Mouse (Mus musculus): Measurements from ENCODE around the gene Ttll7. TPM values are rescaled to one million over a fixed set of nuclear protein-coding genes. Genes with fewer than 3 reads are reported as not detected.

Gene Ttll7
- polyA plus RNA-seq, 1 experiment = 0.08 TPM

- no peak for TF ChIP-seq FLI1 (IDR thresholded peaks at IDR 0.05; ENCODE audit: low read length)
- TF ChIP-seq GATA1 (IDR thresholded peaks at IDR 0.05; ENCODE audit: borderline replicate concordance, low read length) = no peak
- Histone ChIP-seq H3K4me3 (replicated peaks) (no peak overlapping the region), H3K27me3 (replicated peaks) (peaks cover 26% of the 10 kb centered on the region), H3K4me1 (peaks cover 14% of the 10 kb centered on the region), H3K9me3 (no peaks in the 10 kb centered on the region), H3K36me3 (replicated peaks; ENCODE audit: low read length) (no peaks in the 10 kb centered on the region)
Measured at GRCm38 (mm10) chr3:146849360-146849759, 2.8 kb upstream of the Ttll7 start.

- Histone ChIP-seq H3K36me3 (replicated peaks; ENCODE audit: low read length) (no peaks in the 10 kb centered on the region), H3K27me3 (replicated peaks) (peaks cover 24% of the 10 kb centered on the region), H3K9me3 (no peaks in the 10 kb centered on the region), H3K4me1 (peaks cover 10% of the 10 kb centered on the region), H3K4me3 (replicated peaks) (no peak overlapping the region)
- TF ChIP-seq FLI1 (IDR thresholded peaks at IDR 0.05; ENCODE audit: low read length) (no peak), GATA1 (IDR thresholded peaks at IDR 0.05; ENCODE audit: borderline replicate concordance, low read length) (no peak)
Measured at GRCm38 (mm10) chr3:146854473-146855087, 2.4 kb downstream of the Ttll7 start.

DNA sequence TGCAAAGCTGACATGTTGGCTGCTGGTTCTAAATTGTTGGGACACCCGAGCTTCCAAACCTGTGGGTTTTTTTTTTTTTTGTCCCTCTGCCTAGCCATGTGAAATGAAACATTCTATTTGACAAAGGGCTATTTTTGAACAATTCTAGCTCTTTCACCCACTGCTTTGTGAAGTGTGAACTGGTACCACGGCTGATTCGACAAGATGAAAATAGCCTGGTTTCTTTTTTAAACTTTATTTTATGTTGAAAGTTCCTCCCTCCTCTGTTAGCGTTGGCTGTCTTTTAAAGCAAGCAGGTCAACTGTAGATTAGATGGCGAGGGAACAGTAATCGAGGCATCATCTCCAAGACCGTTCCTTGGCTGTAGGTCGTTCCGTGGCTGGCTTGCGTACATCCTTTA is 5.2 kb downstream of the Ttll7 start:
- H3K9me3 ChIP-seq = no peaks in the 10 kb centered on the region
- peaks cover 4% of the 10 kb centered on the region for H3K4me1 ChIP-seq
- H3K36me3 ChIP-seq (replicated peaks; ENCODE audit: low read length) = no peaks in the 10 kb centered on the region
- no peak overlapping the region for H3K4me3 ChIP-seq (replicated peaks)
- TF ChIP-seq FLI1 (IDR thresholded peaks at IDR 0.05; ENCODE audit: low read length) (no peak), GATA1 (IDR thresholded peaks at IDR 0.05; ENCODE audit: borderline replicate concordance, low read length) (no peak)
- peaks cover 10% of the 10 kb centered on the region for H3K27me3 ChIP-seq (replicated peaks)

GRCm38 (mm10) chr3:146860308-146860707 is 8.1 kb downstream of the Ttll7 start:
- Histone ChIP-seq H3K9me3 (no peaks in the 10 kb centered on the region), H3K36me3 (replicated peaks; ENCODE audit: low read length) (no peaks in the 10 kb centered on the region), H3K4me3 (replicated peaks) (no peak overlapping the region), H3K4me1 (no peaks in the 10 kb centered on the region), H3K27me3 (replicated peaks) (no peaks in the 10 kb centered on the region)
- TF ChIP-seq FLI1 (IDR thresholded peaks at IDR 0.05; ENCODE audit: low read length) = no peak
- TF ChIP-seq GATA1 (IDR thresholded peaks at IDR 0.05; ENCODE audit: borderline replicate concordance, low read length) = no peak

- TF ChIP-seq FLI1 (IDR thresholded peaks at IDR 0.05; ENCODE audit: low read length) = no peak
- no peak for TF ChIP-seq GATA1 (IDR thresholded peaks at IDR 0.05; ENCODE audit: borderline replicate concordance, low read length)
- Histone ChIP-seq H3K36me3 (replicated peaks; ENCODE audit: low read length) (no peaks in the 10 kb centered on the region), H3K4me3 (replicated peaks) (no peak overlapping the region), H3K4me1 (no peaks in the 10 kb centered on the region), H3K27me3 (replicated peaks) (peaks cover 2% of the 10 kb centered on the region), H3K9me3 (no peaks in the 10 kb centered on the region)
Measured at GRCm38 (mm10) chr3:146866563-146866962, 14.4 kb downstream of the Ttll7 start.

DNA sequence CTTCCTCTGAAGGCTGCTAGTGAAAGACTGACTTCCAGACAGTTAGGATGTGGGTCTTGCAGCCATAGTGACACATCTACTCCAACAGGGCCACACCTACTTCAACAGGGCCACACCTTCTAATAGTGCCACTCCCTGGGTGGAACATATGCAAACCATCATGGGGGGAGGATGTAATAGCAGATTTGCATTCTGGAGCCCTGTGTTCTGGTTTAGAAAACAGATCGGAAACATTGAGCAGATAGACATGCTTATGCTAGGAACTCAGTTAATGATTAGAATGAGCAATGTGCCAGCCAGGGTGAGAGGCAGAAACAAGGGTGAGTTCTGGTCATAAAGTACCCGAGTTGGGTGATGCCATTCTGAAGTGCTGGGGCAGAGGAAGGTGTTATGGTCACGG is 19.8 kb downstream of the Ttll7 start:
- TF ChIP-seq FLI1 (IDR thresholded peaks at IDR 0.05; ENCODE audit: low read length) (no peak), GATA1 (IDR thresholded peaks at IDR 0.05; ENCODE audit: borderline replicate concordance, low read length) (no peak)

GRCm38 (mm10) chr3:146875929-146876328 is 23.8 kb downstream of the Ttll7 start:
- Histone ChIP-seq H3K27me3 (replicated peaks) (no peaks in the 10 kb centered on the region), H3K4me1 (no peaks in the 10 kb centered on the region), H3K4me3 (replicated peaks) (no peak overlapping the region), H3K9me3 (peaks cover 28% of the 10 kb centered on the region), H3K36me3 (replicated peaks; ENCODE audit: low read length) (no peaks in the 10 kb centered on the region)
- TF ChIP-seq FLI1 (IDR thresholded peaks at IDR 0.05; ENCODE audit: low read length) (no peak), GATA1 (IDR thresholded peaks at IDR 0.05; ENCODE audit: borderline replicate concordance, low read length) (no peak)

More for the DNA sequence above, 19.8 kb downstream of the Ttll7 start:
- Histone ChIP-seq H3K4me3 (replicated peaks) (no peak overlapping the region), H3K27me3 (replicated peaks) (peaks cover 2% of the 10 kb centered on the region), H3K4me1 (no peaks in the 10 kb centered on the region), H3K9me3 (no peaks in the 10 kb centered on the region), H3K36me3 (replicated peaks; ENCODE audit: low read length) (no peaks in the 10 kb centered on the region)

DNA sequence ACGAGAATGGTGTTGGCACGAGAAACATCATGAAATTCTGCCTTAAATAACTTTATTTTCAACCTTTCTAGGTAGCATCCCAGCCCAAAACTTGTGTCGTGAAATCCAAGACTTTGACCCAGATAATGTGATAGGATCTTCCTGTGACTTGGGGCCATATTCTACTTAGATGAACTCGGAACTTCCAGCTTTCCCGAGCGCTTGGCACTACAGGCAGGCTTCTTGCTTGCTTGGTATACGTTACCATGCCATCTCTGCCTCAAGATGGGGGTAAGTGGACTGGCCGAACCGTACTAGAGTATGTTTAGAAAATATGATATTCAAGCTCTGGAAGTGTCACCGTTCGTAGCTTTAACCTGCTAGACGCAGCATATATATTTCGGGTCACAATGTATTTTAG is 41.8 kb downstream of the Ttll7 start:
- TF ChIP-seq GATA1 (IDR thresholded peaks at IDR 0.05; ENCODE audit: borderline replicate concordance, low read length) (no peak), FLI1 (IDR thresholded peaks at IDR 0.05; ENCODE audit: low read length) (no peak)
- Histone ChIP-seq H3K27me3 (replicated peaks) (no peaks in the 10 kb centered on the region), H3K4me3 (replicated peaks) (no peak overlapping the region), H3K36me3 (replicated peaks; ENCODE audit: low read length) (no peaks in the 10 kb centered on the region), H3K9me3 (peaks cover 16% of the 10 kb centered on the region), H3K4me1 (no peaks in the 10 kb centered on the region)

DNA sequence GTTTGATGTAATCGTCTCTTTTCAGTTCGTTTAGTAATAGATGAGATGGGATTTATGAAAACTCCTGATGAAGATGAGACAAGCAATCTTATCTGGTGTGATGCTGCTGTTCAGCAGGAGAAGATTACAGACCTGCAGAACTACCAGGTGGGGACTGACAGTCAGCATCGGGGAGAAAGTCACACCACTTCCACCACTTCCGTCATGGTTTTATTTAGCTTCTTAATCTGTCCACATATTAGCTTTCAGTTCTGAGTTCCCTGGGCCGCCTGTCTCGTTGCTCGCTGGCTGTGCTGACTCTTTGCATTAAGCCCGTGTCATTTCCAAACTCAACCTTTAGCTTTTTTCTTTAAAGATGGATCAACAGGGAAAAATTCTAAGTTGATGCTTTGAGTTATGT is 44.4 kb downstream of the Ttll7 start:
- Histone ChIP-seq H3K9me3 (peaks cover 13% of the 10 kb centered on the region), H3K36me3 (replicated peaks; ENCODE audit: low read length) (no peaks in the 10 kb centered on the region), H3K27me3 (replicated peaks) (no peaks in the 10 kb centered on the region), H3K4me1 (no peaks in the 10 kb centered on the region), H3K4me3 (replicated peaks) (no peak overlapping the region)
- no peak for TF ChIP-seq GATA1 (IDR thresholded peaks at IDR 0.05; ENCODE audit: borderline replicate concordance, low read length)
- no peak for TF ChIP-seq FLI1 (IDR thresholded peaks at IDR 0.05; ENCODE audit: low read length)

DNA sequence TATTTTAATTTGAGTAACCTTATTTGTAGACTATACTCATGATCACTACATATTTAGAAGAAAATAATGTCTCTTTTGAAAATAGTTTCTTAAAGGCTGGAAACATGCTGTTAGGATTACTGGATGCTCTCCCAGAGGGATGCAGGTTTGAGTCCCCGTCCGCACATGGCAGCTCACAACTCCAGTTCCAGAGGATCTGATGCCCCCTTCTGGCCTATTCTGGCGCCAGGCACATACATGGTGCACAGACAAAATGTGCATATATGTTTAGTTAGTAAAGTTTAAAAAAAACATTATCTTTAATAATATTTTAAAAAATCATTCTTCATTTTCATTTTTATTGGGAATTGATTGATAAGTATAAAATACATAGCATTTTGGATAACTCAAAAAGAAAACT is 47.9 kb downstream of the Ttll7 start:
- no peak for TF ChIP-seq FLI1 (IDR thresholded peaks at IDR 0.05; ENCODE audit: low read length)
- no peak for TF ChIP-seq GATA1 (IDR thresholded peaks at IDR 0.05; ENCODE audit: borderline replicate concordance, low read length)
- Histone ChIP-seq H3K4me1 (no peaks in the 10 kb centered on the region), H3K9me3 (peaks cover 9% of the 10 kb centered on the region), H3K27me3 (replicated peaks) (no peaks in the 10 kb centered on the region), H3K4me3 (replicated peaks) (no peak overlapping the region), H3K36me3 (replicated peaks; ENCODE audit: low read length) (no peaks in the 10 kb centered on the region)

GRCm38 (mm10) chr3:146901729-146902128 is 49.6 kb downstream of the Ttll7 start:
- no peak overlapping the region for H3K4me3 ChIP-seq (replicated peaks)
- H3K9me3 ChIP-seq = no peaks in the 10 kb centered on the region
- H3K4me1 ChIP-seq = no peaks in the 10 kb centered on the region
- no peaks in the 10 kb centered on the region for H3K27me3 ChIP-seq (replicated peaks)
- H3K36me3 ChIP-seq (replicated peaks; ENCODE audit: low read length) = no peaks in the 10 kb centered on the region
- TF ChIP-seq GATA1 (IDR thresholded peaks at IDR 0.05; ENCODE audit: borderline replicate concordance, low read length) (no peak), FLI1 (IDR thresholded peaks at IDR 0.05; ENCODE audit: low read length) (no peak)
